In genomic region chr17:74120969-74121368, GRCm38 (mm10) we compare ENCODE assay signal across 22 mouse cellular contexts.
DNase-seq lines count a peak whose midpoint lies in the region; ATAC-seq and TF ChIP-seq lines count a peak whose summit lies in the region.
"Had no signal": no experiment of that assay in that cellular context is flagged by ENCODE, and none has a peak within 500 bp of the region (broad histone marks: within the 10 kb centered on the region; RNA-seq: fewer than 3 reads in every experiment).

No protein-coding gene starts in this region.

- H3K9ac ChIP-seq in forebrain, embryonic 11.5 days (ENCODE audit: low read length): no peak overlapping the region
- no peak overlapping the region for H3K9ac ChIP-seq in forebrain, embryonic 15.5 days (replicated peaks)
- no peak overlapping the region for H3K9ac ChIP-seq in hindbrain, embryonic 12.5 days
- no peak overlapping the region for H3K9ac ChIP-seq in hindbrain, embryonic 14.5 days
- H3K9ac ChIP-seq: intestine, embryonic 15.5 days; liver, embryonic 13.5 days; lung, embryonic 14.5 days had no signal

- DNase-seq in forebrain, embryonic 11.5 days (ENCODE audit: low spot score): no peak
- DNase-seq in hindbrain, embryonic 14.5 days (ENCODE audit: low spot score): no peak
- DNase-seq in retina, postnatal 1 day: peak; percentile 10
- no peak for DNase-seq in retina, embryonic 14.5 days (ENCODE audit: low spot score)
- no peak for DNase-seq in heart, adult 9 months (ENCODE audit: low spot score in 2 of 2)
- DNase-seq: adrenal gland, postnatal 14 days; cerebellum, adult 9-11 months; gastrocnemius, postnatal 25 days; heart, postnatal 4 days; kidney, adult 8-10 months; kidney, postnatal 10 days; liver, embryonic 13.5 days; lung, embryonic 14.5 days; right cerebral cortex, postnatal 4 days; thymus, adult 18-20 months; thymus, postnatal 4 days had no signal

- no peaks in the 10 kb centered on the region for H3K27me3 ChIP-seq in forebrain, embryonic 11.5 days (ENCODE audit: control insufficient read depth, insufficient read depth, low read length)
- H3K27me3 ChIP-seq in forebrain, embryonic 15.5 days: no peaks in the 10 kb centered on the region
- H3K27me3 ChIP-seq in hindbrain, embryonic 12.5 days: no peaks in the 10 kb centered on the region
- H3K27me3 ChIP-seq in hindbrain, embryonic 14.5 days (ENCODE audit: control insufficient read depth, insufficient read depth, low read length): no peaks in the 10 kb centered on the region
- H3K27me3 ChIP-seq: intestine, embryonic 15.5 days; liver, embryonic 13.5 days had no signal

- 0 out of 2 replicates have a peak, but pooled peaks have one; percentile 15 for ATAC-seq in forebrain, embryonic 11.5 days (replicated peaks; ENCODE audit: low FRiP score)
- ATAC-seq in forebrain, embryonic 15.5 days (replicated peaks): no peak
- peak; percentile 77; the same call in 1 of the 2 replicates for ATAC-seq in hindbrain, embryonic 12.5 days (ENCODE audit: low FRiP score)
- ATAC-seq in hindbrain, embryonic 14.5 days (ENCODE audit: low FRiP score): no peak
- ATAC-seq: intestine, embryonic 15.5 days had no signal

- no peak overlapping the region for H3K4me2 ChIP-seq in forebrain, embryonic 11.5 days (ENCODE audit: low read depth, low read length, severe bottlenecking)
- H3K4me2 ChIP-seq in forebrain, embryonic 15.5 days (replicated peaks): no peak overlapping the region
- no peak overlapping the region for H3K4me2 ChIP-seq in hindbrain, embryonic 12.5 days (replicated peaks)
- no peak overlapping the region for H3K4me2 ChIP-seq in hindbrain, embryonic 14.5 days (replicated peaks)
- H3K4me2 ChIP-seq: intestine, embryonic 15.5 days; liver, embryonic 13.5 days; lung, embryonic 14.5 days had no signal

- H3K4me1 ChIP-seq in forebrain, embryonic 11.5 days (replicated peaks; ENCODE audit: control insufficient read depth, insufficient read depth, low read length): no peaks in the 10 kb centered on the region
- no peaks in the 10 kb centered on the region for H3K4me1 ChIP-seq in forebrain, embryonic 15.5 days
- 0 out of 2 replicates have a peak, but pooled peaks cover 4% of the 10 kb centered on the region for H3K4me1 ChIP-seq in hindbrain, embryonic 12.5 days
- H3K4me1 ChIP-seq in hindbrain, embryonic 14.5 days (replicated peaks; ENCODE audit: control insufficient read depth, insufficient read depth, low read length): no peaks in the 10 kb centered on the region
- no peaks in the 10 kb centered on the region for H3K4me1 ChIP-seq in olfactory bulb, adult 2 months (ENCODE audit: control insufficient read depth, insufficient read depth, low read length)
- H3K4me1 ChIP-seq: heart, embryonic 10.5 days; intestine, embryonic 15.5 days; liver, embryonic 13.5 days had no signal

- no peaks in the 10 kb centered on the region for H3K9me3 ChIP-seq in forebrain, embryonic 11.5 days (ENCODE audit: control insufficient read depth, low read length)
- H3K9me3 ChIP-seq in forebrain, embryonic 15.5 days: no peaks in the 10 kb centered on the region
- H3K9me3 ChIP-seq in hindbrain, embryonic 12.5 days (replicated peaks): no peaks in the 10 kb centered on the region; the same call in 1 of the 2 replicates
- no peaks in the 10 kb centered on the region for H3K9me3 ChIP-seq in hindbrain, embryonic 14.5 days (ENCODE audit: control insufficient read depth, low read length)
- H3K9me3 ChIP-seq: heart, embryonic 10.5 days; intestine, embryonic 15.5 days; liver, embryonic 13.5 days had no signal

- TF ChIP-seq CTCF in olfactory bulb, adult 2 months (IDR thresholded peaks at IDR 0.05; ENCODE audit: insufficient read depth, low read depth, low read length): no peak

- H3K27ac ChIP-seq in forebrain, embryonic 11.5 days (ENCODE audit: low read depth, low read length): no peak overlapping the region
- H3K27ac ChIP-seq in forebrain, embryonic 15.5 days (replicated peaks): no peak overlapping the region
- H3K27ac ChIP-seq in hindbrain, embryonic 12.5 days: peak overlapping the region; percentile 55
- no peak overlapping the region for H3K27ac ChIP-seq in hindbrain, embryonic 14.5 days
- peak overlapping the region; percentile 57; the same call in 1 of the 2 replicates for H3K27ac ChIP-seq in olfactory bulb, adult 2 months (ENCODE audit: insufficient read depth, low read depth, low read length)
- H3K27ac ChIP-seq: heart, embryonic 10.5 days; intestine, embryonic 15.5 days; left cerebral cortex, adult 2 months; liver, embryonic 13.5 days had no signal

- no peaks in the 10 kb centered on the region for H3K36me3 ChIP-seq in forebrain, embryonic 11.5 days (ENCODE audit: control insufficient read depth, insufficient read depth, low read length)
- no peaks in the 10 kb centered on the region for H3K36me3 ChIP-seq in forebrain, embryonic 15.5 days
- H3K36me3 ChIP-seq in hindbrain, embryonic 12.5 days: no peaks in the 10 kb centered on the region
- no peaks in the 10 kb centered on the region for H3K36me3 ChIP-seq in hindbrain, embryonic 14.5 days (replicated peaks; ENCODE audit: control insufficient read depth, insufficient read depth)
- H3K36me3 ChIP-seq: heart, embryonic 10.5 days; intestine, embryonic 15.5 days; liver, embryonic 13.5 days had no signal

- TF ChIP-seq POLR2A in olfactory bulb, adult 2 months (IDR thresholded peaks at IDR 0.05; ENCODE audit: insufficient read depth, low read depth, low read length): no peak

- H3K4me3 ChIP-seq in forebrain, embryonic 11.5 days (ENCODE audit: low read depth, low read length): no peak overlapping the region
- H3K4me3 ChIP-seq in forebrain, embryonic 15.5 days: no peak overlapping the region
- H3K4me3 ChIP-seq in hindbrain, embryonic 12.5 days: no peak overlapping the region
- no peak overlapping the region for H3K4me3 ChIP-seq in hindbrain, embryonic 14.5 days (replicated peaks; ENCODE audit: low read length)
- no peak overlapping the region for H3K4me3 ChIP-seq in olfactory bulb, adult 2 months (ENCODE audit: insufficient read depth, low read depth, low read length)
- H3K4me3 ChIP-seq: heart, embryonic 10.5 days; intestine, embryonic 15.5 days; left cerebral cortex, adult 2 months; liver, embryonic 13.5 days had no signal

- WGBS in forebrain, embryonic 11.5 days: 73% methylated on average over 2 of the region's 2 CpGs
- 47% methylated on average over 2 of the region's 2 CpGs for WGBS in forebrain, embryonic 15.5 days
- WGBS in hindbrain, embryonic 12.5 days: 47% methylated on average over 2 of the region's 2 CpGs
- 35% methylated on average over 2 of the region's 2 CpGs for WGBS in hindbrain, embryonic 14.5 days
- WGBS in olfactory bulb, adult 2 months: 35% methylated on average over 2 of the region's 2 CpGs

Comparison
In these comparisons a context has a peak if more than half of its experiments do, and no peak if none do; other contexts are left out.
1. ATAC-seq: peak in forebrain, embryonic 11.5 days (single experiment) and hindbrain, embryonic 12.5 days (single experiment); none in forebrain, embryonic 15.5 days (single experiment) and hindbrain, embryonic 14.5 days (single experiment).
2. H3K27ac ChIP-seq: peak in hindbrain, embryonic 12.5 days (single experiment) and olfactory bulb, adult 2 months (single experiment); none in forebrain, embryonic 11.5 days (single experiment), forebrain, embryonic 15.5 days (single experiment) and hindbrain, embryonic 14.5 days (single experiment).